Mouse (Mus musculus) ovary, postnatal 36 days (tissue): ENCODE results near the gene Pla2g4f.

ENCODE experiments used
- DNase-seq: peaks from one replicate; pipeline ENCODE4 v3.0.0; 2022; ENCODE audit warnings: low spot score, mixed read lengths

Pla2g4f gene

DNA sequence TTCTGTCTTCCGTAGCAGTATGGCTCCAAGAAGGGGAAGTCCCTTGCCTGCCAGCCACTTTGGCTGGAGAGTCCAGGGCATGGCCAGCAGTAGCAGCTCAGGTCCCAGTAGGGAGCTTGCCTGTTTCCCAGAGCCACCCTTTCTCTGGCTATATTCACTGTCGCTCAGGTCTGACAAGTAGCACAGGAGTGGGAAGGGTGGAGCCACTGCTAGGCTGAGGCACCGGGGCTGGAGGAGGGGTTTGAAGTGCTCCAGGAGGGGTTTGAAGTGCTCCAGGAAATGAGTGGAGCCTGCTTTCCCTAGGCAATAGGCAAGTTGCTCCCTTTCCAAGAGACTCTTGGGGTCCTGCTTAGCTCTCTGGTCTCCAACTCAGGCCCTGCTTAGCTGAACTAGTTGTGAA lies at the start of gene Pla2g4f:
Gene Pla2g4f, minus strand, starts transcription at position 190 of the 400 bp plus-strand sequence.
- DNase-seq: no peak

DNA sequence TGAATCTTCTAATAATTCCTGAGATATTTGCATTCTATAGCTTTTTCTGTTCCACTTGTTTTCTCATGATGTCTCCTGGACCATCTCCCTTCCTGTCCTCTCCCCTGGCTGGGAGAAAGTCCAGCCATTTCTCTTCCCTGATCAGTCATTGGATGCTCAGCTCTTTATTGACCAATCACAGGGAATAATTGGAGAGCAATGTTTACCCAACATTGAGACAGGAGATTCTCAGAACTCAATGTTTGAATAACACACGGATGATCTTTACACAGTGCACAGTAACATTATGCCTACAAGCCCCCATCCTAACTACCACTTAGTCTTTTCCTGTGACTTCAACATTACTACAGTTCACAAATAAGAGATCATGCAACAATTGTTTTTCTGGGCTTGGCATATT lies 46.5 kb upstream of the Pla2g4f start:
- no peak for DNase-seq

DNA sequence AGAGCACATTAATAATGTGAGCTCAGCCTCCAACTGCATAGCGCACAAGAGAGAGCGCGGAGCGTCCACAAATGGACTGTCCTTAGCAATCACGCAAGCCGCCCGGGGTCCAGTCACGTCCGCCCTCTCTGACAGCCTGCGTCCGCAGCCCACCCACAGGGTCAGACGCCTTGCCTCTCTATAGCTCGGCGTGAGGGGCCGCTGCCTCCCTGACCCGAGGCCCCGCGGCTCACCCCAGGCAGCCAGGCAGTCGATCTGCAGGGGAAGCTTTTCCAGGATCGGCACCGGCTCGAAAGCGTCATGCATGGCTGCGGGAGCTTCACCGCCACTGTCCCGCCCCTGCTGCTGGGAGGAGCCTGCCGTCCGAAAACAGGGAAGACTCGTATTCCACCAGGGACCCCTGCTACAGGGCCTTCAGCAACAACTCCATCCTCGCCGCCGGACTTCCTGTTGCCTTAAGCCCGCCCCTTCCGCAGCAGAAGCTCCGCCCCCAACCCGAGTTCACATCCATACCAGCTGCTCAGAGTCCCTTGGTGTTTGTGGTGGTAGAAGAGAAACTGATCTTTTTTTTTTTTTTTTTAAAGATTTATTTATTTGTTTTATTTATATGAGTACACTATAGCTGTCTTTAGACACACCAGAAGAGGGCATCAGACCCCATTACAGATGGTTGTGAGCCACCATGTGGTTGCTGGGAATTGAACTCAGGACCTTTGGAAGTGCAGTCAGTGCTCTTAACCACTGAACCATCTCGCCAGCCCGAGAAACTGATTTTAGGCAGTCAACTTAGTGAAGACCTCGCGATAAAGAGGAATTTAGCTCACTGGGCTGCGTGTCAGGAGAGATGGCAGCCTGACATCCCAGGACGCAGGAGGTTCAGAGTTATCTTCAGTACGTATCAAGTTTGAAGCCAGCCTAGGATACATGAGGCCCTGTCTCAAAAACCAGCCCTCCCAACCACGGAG lies 39.0 kb upstream of the Pla2g4f start, which contains the start of gene Vps39:
Gene Vps39, minus strand, starts transcription at position 456 of the 965 bp plus-strand sequence.
- peak; percentile 86 for DNase-seq

DNA sequence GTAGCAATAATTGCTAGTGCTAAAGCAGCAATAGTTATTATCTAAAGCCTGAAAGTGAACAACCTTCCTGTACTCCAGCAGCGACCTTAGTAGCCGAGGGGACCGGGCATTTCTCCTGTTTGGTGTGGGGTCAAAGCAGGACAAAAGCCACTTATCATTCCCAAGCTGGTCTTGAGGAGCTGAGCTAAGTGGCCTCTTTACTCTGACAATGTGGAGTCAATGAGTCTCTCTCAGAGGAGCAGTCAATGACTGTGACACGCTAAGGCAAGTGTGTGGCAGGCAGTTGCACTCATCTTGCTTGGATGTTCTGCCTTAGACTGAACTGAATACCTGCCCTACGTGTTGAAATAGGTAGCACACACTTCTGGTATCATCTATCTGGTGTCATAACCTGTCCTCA lies 37.4 kb upstream of the Pla2g4f start:
- DNase-seq: no peak

- DNase-seq: no peak
Measured at GRCm38 (mm10) chr2:120348120-120348519, 34.2 kb upstream of the Pla2g4f start.

DNA sequence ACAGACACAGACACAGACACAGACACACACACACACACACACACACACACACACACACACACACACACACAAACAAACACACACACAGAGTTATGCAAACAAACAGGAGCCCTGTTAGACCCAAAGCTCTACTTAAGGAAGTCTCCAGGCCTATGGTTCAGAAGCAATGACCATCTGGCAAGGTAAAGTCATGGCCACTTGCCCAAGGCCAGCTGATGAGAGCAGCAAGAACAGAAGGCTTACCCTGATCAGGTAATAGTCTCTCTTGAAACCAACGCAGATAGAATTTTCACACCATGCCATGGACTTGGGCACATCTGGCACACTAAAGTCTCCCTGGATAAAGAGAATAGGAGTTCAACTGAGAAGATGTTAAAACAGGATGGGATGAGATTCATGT lies 27.8 kb upstream of the Pla2g4f start:
- DNase-seq: no peak

GRCm38 (mm10) chr2:120337886-120338285 lies 23.9 kb upstream of the Pla2g4f start:
- no peak for DNase-seq

DNA sequence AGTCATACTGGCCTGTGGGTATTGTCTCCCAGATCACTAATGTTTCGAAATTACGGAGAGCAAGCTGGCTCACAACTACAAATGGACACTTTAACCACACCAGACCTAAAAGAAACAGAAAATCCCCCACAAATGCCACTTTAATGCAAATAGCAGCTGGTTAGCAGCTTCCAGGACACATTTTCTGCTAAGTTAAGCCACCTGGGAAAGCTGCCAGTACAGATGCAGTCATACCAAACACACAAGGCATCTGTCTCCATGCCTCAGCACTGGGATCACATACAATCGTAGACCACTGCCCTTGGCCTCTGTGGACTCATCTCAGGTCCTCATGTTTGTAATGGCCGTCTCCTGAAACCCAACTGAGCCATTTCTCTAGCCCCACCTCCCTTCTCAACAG lies 17.6 kb upstream of the Pla2g4f start:
- DNase-seq: no peak

DNA sequence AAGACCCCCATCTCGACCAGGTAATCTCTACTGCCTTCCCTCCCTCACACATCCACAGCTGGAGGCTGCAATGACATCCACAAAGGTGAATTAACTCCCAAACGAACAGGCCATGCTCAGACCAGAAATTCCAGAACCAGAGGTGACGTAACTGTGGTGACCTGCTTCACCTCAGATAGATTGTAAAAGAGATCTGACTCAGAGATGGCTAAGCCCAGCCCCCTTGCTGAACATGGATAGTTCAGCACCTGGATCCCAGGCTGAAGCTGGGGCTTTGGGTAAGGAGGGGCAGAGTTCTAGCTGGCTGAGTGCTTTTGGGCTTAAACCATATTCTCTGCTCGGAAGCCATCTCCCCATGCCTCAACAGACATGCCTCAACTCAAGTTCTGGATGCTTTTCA lies 1.1 kb upstream of the Pla2g4f start:
- no peak for DNase-seq

DNA sequence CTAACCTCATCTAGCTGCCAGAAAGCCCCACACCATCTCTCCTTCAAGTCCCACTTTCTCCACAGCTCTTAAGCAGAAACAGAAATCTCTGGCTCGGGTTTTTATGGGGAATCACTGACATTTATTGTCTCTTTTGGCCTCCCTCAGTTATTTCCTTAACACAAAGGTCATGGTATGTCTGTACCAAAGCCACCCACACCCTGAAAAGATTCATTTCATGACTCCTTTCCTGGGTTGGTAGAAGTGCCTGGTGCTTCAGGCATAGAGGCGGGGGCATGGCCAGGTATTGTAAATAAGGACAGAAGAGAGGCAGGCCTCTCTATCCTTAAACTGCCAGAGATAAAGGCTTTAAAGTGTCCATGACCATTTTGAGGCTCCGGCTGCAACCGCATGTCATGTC lies 522 bp upstream of the Pla2g4f start:
- DNase-seq: no peak

DNA sequence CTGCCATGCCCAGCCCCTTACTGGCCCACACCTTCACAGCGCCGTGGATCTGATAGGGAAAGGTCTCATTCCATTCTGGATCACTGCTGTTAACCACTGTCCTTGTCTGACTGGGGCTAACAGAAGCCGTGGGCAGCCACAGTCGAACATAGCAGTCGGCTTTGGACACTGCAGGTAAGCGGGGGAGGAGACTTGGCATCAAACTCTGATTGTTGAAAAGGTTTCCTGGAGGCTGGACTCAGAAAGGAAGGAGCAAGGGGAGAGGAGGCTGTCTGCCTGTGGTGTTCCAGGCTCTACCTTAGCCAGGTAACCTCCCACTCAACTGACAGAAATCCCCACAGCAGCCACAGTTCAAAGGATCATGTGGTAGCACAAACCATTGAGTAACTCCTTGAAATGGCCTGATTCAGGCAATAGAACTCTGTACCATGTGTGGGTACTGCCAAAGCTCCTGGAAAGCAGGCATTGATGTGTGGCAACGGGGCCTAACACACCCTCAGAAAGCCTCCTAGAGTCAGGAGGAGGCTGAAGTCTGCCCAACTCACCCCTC lies 1.6 kb downstream of the Pla2g4f start:
- DNase-seq: no peak

DNA sequence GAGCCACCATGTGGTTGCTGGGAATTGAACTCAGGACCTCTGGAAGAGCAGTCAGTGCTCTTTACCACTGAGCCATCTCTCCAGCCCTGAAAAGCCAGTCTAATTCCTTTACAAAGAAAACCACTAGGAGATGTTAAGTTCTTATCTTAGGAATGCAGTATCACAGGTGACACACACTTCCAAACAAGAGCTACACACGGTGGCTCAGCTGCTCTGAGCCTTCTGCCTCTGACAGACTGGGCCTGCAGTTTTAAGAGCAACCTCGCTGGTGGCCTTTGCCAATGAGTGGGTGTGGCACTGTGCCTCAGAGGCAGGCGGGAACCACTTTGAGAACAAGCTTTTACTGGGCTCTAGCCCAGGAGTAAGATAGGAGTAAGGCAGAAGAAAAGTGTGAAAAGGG lies 9.9 kb downstream of the Pla2g4f start:
- DNase-seq: no peak

GRCm38 (mm10) chr2:120301076-120301475 lies 12.9 kb downstream of the Pla2g4f start:
- no peak for DNase-seq

- DNase-seq: no peak
Measured at GRCm38 (mm10) chr2:120299866-120300265, 14.1 kb downstream of the Pla2g4f start.

- no peak for DNase-seq
Measured at GRCm38 (mm10) chr2:120296160-120296559, 17.8 kb downstream of the Pla2g4f start.

- DNase-seq: no peak
Measured at GRCm38 (mm10) chr2:120291471-120292078, 22.4 kb downstream of the Pla2g4f start.

DNA sequence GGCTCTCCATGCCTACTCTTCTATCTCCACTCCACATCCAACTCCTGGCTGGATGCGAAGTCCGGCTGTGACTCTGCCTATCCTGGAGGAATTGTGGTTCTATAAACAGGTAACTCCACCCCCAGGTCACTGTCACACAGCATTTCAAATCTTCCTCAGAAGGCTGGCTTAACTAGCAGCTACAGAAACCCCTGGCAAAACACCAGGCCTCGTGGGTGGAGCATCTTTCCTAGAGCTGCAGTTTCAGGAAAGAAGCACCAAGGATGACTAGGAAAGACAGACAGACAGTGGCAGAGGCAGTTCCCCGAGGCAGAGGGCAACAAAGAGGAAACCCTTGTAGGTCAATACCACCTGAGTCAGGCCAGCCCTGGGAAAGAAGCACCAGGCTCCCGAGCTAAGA lies 25.0 kb downstream of the Pla2g4f start, which contains the start of gene Pla2g4d:
Gene Pla2g4d, minus strand, starts transcription at position 203 of the 400 bp plus-strand sequence.
- DNase-seq: no peak

DNA sequence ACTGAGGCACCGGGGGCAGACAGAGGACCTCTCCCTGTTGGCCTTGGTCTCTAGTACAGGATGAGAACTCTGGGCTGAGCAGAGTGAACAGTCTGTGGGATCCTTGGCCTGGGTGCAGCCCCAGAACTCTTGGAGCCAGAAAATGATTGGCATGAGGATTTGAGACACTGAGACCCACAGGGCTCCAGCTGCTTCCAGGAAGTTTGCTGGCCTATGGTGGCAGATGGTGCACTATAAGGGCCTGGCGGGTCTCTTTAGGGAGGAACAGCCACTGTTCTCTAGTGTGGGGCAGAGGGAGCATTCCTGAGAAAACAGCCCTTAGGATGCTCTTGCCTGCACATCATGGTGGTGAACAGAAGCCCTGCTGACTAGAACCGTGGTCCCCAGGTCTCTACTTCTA lies 25.6 kb downstream of the Pla2g4f start:
- no peak for DNase-seq

DNA sequence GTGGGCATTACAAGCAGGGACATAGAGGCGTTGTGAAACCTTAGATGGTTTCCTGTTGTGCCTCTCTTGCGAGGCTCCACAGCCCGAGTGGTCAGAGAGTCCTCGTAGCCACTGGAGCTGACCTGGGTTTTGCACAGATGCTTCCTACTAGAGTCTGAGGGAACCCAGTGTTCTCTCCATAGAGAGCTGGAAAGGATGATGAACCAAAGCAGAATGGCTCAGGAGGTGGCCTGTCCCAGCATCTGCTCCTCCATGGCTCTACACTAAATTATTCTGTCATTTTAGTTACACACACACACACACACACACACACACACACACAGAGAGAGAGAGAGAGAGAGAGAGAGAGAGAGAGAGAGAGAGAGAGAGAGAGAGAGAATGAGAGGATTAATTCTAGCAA lies 28.3 kb downstream of the Pla2g4f start:
- DNase-seq: no peak

DNA sequence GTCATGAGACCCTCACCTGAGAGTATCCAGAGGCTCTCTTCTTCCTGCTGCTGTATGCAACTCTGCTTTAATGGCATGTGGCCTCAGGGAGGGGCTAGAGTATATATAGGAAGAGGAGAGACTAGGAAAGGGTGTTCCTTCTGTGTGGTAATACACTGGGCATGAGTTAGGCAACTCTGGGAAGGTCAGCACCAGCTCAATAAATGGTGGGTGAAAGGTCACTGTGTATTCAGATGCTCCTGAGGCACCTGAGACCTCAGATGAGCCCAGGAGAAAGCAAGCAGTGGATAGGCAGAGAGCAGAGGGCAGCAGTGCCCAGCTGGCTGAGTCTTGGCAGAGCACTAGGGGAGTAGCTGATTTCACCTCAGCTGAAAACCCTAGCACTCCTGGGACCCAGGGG lies 29.3 kb downstream of the Pla2g4f start:
- no peak for DNase-seq

DNA sequence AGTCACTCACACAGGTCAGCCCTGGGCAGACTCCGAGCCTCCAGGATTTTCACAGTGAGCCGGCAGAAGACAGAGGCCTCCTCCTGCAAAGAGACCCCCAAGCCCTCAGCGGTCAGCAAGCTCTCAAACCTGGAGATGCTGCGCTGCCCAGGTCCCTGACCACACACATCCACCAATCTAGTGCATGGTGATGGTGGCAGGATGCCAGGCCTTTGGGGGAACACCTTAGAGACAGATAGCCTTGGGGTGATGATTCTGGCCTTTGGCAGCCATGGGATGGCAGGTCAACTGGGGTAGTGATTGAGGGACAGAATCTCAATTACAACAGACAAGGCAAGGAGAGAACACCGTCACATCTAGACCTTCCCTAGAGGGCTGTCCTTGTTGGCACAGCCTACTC lies 29.9 kb downstream of the Pla2g4f start:
- no peak for DNase-seq

DNA sequence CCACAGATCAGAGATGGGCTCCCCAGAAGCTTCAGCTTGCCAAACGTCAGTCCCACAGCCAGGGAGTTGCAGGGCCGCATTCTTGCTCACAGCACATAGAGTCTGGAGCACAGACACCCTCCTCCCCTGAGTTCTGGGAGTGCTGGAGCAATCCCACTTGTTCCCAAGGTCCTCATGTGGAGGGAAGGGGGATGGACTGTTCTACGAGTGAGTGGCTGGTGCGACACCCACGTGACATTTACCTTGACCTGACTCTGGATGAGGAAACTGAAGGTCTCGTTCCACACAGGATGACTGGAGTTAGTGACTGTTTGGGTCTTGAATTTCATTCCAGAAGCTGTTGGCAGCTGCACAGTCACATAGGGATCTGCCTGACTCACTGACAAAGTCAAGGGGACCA lies 30.4 kb downstream of the Pla2g4f start:
- DNase-seq: no peak

DNA sequence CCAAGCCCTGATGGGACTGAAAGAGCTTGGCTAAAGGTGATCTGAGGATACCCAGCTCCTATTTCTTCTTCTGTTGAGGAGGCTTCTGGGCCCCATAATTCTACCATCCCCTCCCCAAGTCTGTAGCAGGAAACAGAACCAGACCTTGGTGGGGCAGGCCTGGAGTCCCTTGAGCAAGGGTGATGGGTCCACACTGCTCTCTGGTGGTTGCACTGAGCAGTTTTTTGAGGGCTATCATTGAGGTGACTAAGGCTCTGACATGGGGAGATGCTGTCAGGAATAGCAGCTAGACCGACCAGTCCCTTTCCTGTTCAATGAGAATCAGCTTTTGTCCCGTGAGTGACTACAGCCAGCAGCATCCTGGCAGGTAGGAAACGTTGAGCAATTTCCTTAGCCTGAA lies 32.7 kb downstream of the Pla2g4f start:
- no peak for DNase-seq
